Mouse (Mus musculus) CH12.LX (cell line): ENCODE data around the gene Ppara.

ENCODE experiments used
- CTCF ChIP-seq, 2 experiments: IDR thresholded peaks in 1 of 2; conservative IDR thresholded peaks in 1 of 2; 2 replicates each; pipeline ENCODE4 v1.5.1; 2011 to 2012; ENCODE audit warnings: low read depth in 2 of 2, low read length in 2 of 2, improper control_type of control experiment in 1 of 2, inconsistent platforms in 1 of 2, mild to moderate bottlenecking in 1 of 2, moderate library complexity in 1 of 2
- ELF1 ChIP-seq: IDR thresholded peaks from 2 replicates; pipeline ENCODE4 v1.6.1; 2014; ENCODE audit warnings: low read depth, mild to moderate bottlenecking, inconsistent platforms, low read length, improper control_type of control experiment
- KAT2A ChIP-seq: IDR thresholded peaks from 2 replicates; pipeline ENCODE4 v1.6.1; 2012; ENCODE audit warnings: low read length, improper control_type of control experiment, inconsistent platforms; ENCODE audit not compliant: insufficient replicate concordance
- MAX ChIP-seq: IDR thresholded peaks from 2 replicates; pipeline ENCODE4 v1.6.1; 2011; ENCODE audit warnings: low read length, improper control_type of control experiment
- POLR2A ChIP-seq: IDR thresholded peaks from 2 replicates; pipeline ENCODE4 v1.6.1; 2011; ENCODE audit warnings: low read depth, mild to moderate bottlenecking, improper control_type of control experiment, low read length
- RAD21 ChIP-seq: IDR thresholded peaks from 2 replicates; pipeline ENCODE4 v1.6.1; 2011; ENCODE audit warnings: low read depth, mild to moderate bottlenecking, low read length, improper control_type of control experiment, moderate library complexity
- SIN3A ChIP-seq: IDR thresholded peaks from 2 replicates; pipeline ENCODE4 v1.6.1; 2012; ENCODE audit warnings: low read length, improper control_type of control experiment, inconsistent platforms
- TBP ChIP-seq: conservative IDR thresholded peaks from 2 replicates; pipeline ENCODE4 v1.6.1; 2011; ENCODE audit warnings: low read depth, low read length, improper control_type of control experiment
- UBTF ChIP-seq: IDR thresholded peaks from 2 replicates; pipeline ENCODE4 v1.6.1; 2012; ENCODE audit warnings: low read depth, mild to moderate bottlenecking, inconsistent platforms, low read length, improper control_type of control experiment, moderate library complexity
- USF1 ChIP-seq: IDR thresholded peaks from 2 replicates; pipeline ENCODE4 v1.6.1; 2014; ENCODE audit warnings: low read depth, mild to moderate bottlenecking, inconsistent platforms, low read length, improper control_type of control experiment
- ZC3H11A ChIP-seq: IDR thresholded peaks from 2 replicates; pipeline ENCODE4 v1.6.1; 2012; ENCODE audit warnings: low read depth, mild to moderate bottlenecking, inconsistent platforms, low read length, improper control_type of control experiment
- ZMIZ1 ChIP-seq: IDR thresholded peaks from 2 replicates; pipeline ENCODE4 v1.6.1; 2012; ENCODE audit warnings: low read depth, mild to moderate bottlenecking, inconsistent platforms, low read length, improper control_type of control experiment

DNA sequence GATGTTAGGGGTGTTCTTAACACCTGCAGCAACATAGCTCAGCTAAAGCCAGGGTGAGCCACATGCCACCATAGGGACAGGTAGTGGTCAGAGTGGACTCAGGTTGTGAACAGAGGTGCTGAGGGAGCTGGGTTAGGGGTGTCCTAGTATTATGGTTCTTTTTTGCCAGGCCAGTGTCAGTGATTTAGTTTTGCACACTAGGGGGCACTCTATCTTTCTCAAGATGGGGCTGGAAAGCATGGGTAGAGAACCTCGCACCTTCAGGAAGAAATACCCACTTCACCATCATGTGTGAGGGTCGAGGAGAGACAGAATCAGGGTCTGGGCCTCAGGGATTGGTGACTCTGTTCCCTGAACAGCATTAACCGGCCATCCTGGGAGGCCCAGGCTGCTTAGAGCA is 100.6 kb downstream of the Ppara start:
- TF ChIP-seq CTCF (conservative IDR thresholded peaks at IDR 0.05 in 1 of 2, IDR thresholded peaks at IDR 0.05 in 1 of 2; ENCODE audit: low read depth in 2 of 2, low read length in 2 of 2) (peak; percentile 21 to 59; a peak in 2 of 4 replicates), KAT2A (no peak), TBP (no peak), RAD21 (no peak; the same call in none of the 2 replicates), USF1 (no peak), POLR2A (no peak), UBTF (no peak), ZC3H11A (no peak), ZMIZ1 (no peak), SIN3A (no peak), MAX (no peak), ELF1 (no peak)
